Mouse (Mus musculus) hindbrain, postnatal 0 days (tissue): ENCODE measurements around the gene Usp30. TPM values are rescaled to one million over a fixed set of nuclear protein-coding genes. Genes with fewer than 3 reads are reported as not detected.

Source experiments
- ATAC-seq: fragments of 200-750 bp; cut with Nextera tagmentation; 2 replicates; pipeline ENCODE4 v1.8.0; 2017; ENCODE audit warnings: mild to moderate bottlenecking, moderate TSS enrichment, moderate library complexity
- DNase-seq: peaks from one replicate; pipeline ENCODE4 v3.0.0-alpha.2; 2015; ENCODE audit warnings: low spot score
- H3K27ac ChIP-seq: fragments of 300-500 bp; sonication (generic); 2 replicates; pipeline ENCODE4 v1.5.1; 2014; ENCODE audit warnings: mild to moderate bottlenecking
- H3K27me3 ChIP-seq: fragments of 300-500 bp; sonication (generic); 2 replicates; pipeline ENCODE4 v1.6.1; 2014; ENCODE audit warnings: low read length, mixed read lengths; ENCODE audit not compliant: insufficient read depth
- H3K36me3 ChIP-seq: fragments of 300-500 bp; sonication (generic); 2 replicates; pipeline ENCODE4 v1.6.1; 2014; ENCODE audit warnings: low read length, mixed read lengths; ENCODE audit not compliant: insufficient read depth
- H3K4me1 ChIP-seq: fragments of 300-500 bp; sonication (generic); 2 replicates; pipeline ENCODE4 v1.6.1; 2014; ENCODE audit warnings: antibody characterized with exemption, low read length, mixed read lengths; ENCODE audit not compliant: insufficient read depth
- H3K4me2 ChIP-seq: fragments of 300-500 bp; sonication (generic); 2 replicates; pipeline ENCODE4 v1.6.1; 2014; ENCODE audit warnings: low read depth, mild to moderate bottlenecking, low read length, moderate library complexity, mixed read lengths
- H3K4me3 ChIP-seq: fragments of 300-500 bp; sonication (generic); 2 replicates; pipeline ENCODE4 v1.5.1; 2014; ENCODE audit warnings: low read length
- H3K9ac ChIP-seq: fragments of 300-500 bp; sonication (generic); replicated peaks from 2 replicates; pipeline ENCODE4 v1.6.1; 2014; ENCODE audit warnings: mild to moderate bottlenecking, low read length, moderate library complexity, mixed read lengths
- H3K9me3 ChIP-seq: fragments of 300-500 bp; sonication (generic); 2 replicates; pipeline ENCODE4 v1.6.1; 2016; ENCODE audit warnings: low read length, mixed read lengths
- CTCF ChIP-seq: IDR thresholded peaks from 2 replicates; pipeline ENCODE4 v1.5.1; 2016; ENCODE audit warnings: antibody characterized with exemption, control low read depth, low read depth
- WGBS: fragments of 180-500 bp; shearing (Covaris S2); extraction: QIAGEN DNeasy Blood & Tissue Kit; methylation state at CpG from one replicate; pipeline ENCODE4 v1.1.7; 2014; 5-methylcytosine and 5-hydroxymethylcytosine counted together
- polyA plus RNA-seq: library from polyadenylated mRNA; unstranded; fragments of >200 nt; fragmentation: Nextera tagmentation; extraction: Ambion mirVana; gene quantifications from 2 replicates; pipeline ENCODE4 v1.2.1, GENCODE M21; 2015
- total RNA-seq: library from RNA; depleted of rRNA; stranded (reverse); fragments of >200 nt; gene quantifications from 2 replicates; pipeline ENCODE4 v1.2.3, GENCODE M21; 2014

Gene Usp30
- total and polyA plus RNA-seq, 2 experiments from 2014 or later: 17.6 to 47.2 TPM

DNA sequence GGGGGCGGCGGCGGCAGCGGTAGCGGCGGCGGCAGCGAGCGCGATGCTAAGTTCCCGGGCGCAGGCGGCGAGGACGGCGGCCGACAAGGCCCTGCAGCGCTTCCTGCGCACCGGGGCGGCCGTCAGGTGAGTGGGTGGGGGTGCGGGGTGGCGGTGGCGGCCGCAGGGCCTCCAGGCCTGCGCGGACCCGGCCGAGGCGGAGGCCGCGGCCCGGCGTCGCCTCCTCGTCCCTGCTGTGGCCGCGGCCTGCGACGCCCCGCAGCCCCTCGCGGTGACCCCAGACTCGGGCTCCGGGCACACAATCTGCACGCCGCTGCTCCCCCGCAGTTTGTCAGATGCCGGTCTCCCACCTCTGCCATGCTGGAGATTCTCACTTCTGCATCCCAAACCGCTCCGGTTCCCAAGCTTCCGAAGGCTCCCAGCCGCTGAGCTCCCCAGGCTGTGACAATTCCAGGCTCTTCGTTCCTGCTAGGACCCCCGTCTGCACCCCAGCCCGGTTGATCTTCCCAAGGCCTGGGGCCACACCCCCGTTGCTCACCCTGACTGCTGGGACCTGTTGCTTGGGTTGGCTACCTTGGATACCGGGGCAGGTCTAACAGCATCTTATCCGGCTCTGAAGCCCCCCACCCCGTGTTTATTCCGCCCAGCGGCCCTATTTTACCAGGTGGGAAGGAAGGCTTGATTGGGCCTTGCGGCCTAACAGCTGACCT is 35.3 kb downstream of the Usp30 start:
- H3K27ac ChIP-seq: peak overlapping the region; percentile 74; the same call in 1 of the 2 replicates
- H3K4me2 ChIP-seq: peak overlapping the region; percentile 94
- H3K9me3 ChIP-seq: no peaks in the 10 kb centered on the region
- ATAC-seq: peak; percentile 64
- no peak for TF ChIP-seq CTCF
- WGBS: 4% methylated on average over 56 of the region's 64 CpGs
- peak overlapping the region; percentile 75 for H3K4me3 ChIP-seq
- peak overlapping the region; percentile 89 for H3K9ac ChIP-seq
- H3K27me3 ChIP-seq: no peaks in the 10 kb centered on the region
- no peak for DNase-seq
- peaks cover 9% of the 10 kb centered on the region for H3K36me3 ChIP-seq
- H3K4me1 ChIP-seq: peaks cover 12% of the 10 kb centered on the region

DNA sequence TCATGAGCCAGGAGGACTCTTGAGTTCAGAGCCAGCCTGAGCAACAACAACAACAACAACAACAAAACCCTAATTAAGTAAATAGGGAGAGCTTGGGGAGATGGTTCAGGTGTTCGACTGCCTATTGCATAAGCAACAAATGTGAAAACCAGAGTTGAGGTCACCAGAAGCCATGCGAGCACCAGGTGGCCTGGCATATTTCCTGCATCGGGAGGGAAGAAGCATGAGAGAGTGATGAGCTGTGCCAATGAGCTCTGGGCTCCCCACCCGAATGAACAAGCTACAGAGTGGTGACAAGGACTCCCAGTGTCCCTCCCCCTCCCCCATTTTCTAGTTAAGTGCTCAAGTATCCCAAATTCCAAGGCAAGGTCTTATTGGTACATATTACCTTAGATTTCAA is 36.6 kb downstream of the Usp30 start:
- TF ChIP-seq CTCF: no peak
- peaks cover 12% of the 10 kb centered on the region for H3K4me1 ChIP-seq
- no peaks in the 10 kb centered on the region for H3K27me3 ChIP-seq
- H3K36me3 ChIP-seq: peaks cover 18% of the 10 kb centered on the region
- H3K9me3 ChIP-seq: no peaks in the 10 kb centered on the region
- H3K4me2 ChIP-seq: no peak overlapping the region
- no peak overlapping the region for H3K27ac ChIP-seq
- 75% methylated on average over 4 of the region's 4 CpGs for WGBS
- ATAC-seq (no peak), DNase-seq (no peak)
- H3K9ac ChIP-seq: no peak overlapping the region
- H3K4me3 ChIP-seq: no peak overlapping the region

DNA sequence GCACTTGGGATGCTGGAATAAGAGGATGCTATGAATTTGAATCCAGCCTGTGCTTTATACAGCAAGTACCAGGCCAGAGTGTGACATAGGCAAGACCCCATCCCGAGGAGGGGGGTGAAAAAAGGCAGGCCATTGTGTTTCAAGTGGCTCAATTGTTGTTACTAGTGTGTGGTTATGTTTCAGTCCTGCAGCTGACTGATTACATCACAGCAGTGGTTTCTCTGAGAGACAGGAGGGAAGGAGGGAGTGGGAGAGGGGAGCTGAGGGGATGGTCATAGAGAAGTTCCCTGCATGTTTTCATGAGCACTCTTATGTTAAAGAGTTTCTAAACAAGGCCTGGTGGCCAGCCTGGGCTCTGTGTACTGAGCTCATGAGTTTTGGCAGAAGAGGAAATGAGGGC is 37.5 kb downstream of the Usp30 start:
- H3K4me3 ChIP-seq: no peak overlapping the region
- H3K9me3 ChIP-seq: no peaks in the 10 kb centered on the region
- peaks cover 18% of the 10 kb centered on the region for H3K36me3 ChIP-seq
- H3K9ac ChIP-seq: no peak overlapping the region
- no peak for TF ChIP-seq CTCF
- no peak overlapping the region for H3K27ac ChIP-seq
- H3K27me3 ChIP-seq: no peaks in the 10 kb centered on the region
- no peak overlapping the region for H3K4me2 ChIP-seq
- ATAC-seq (no peak), DNase-seq (no peak)
- 75% methylated on average over 1 of the region's 1 CpGs for WGBS
- H3K4me1 ChIP-seq: peaks cover 12% of the 10 kb centered on the region

DNA sequence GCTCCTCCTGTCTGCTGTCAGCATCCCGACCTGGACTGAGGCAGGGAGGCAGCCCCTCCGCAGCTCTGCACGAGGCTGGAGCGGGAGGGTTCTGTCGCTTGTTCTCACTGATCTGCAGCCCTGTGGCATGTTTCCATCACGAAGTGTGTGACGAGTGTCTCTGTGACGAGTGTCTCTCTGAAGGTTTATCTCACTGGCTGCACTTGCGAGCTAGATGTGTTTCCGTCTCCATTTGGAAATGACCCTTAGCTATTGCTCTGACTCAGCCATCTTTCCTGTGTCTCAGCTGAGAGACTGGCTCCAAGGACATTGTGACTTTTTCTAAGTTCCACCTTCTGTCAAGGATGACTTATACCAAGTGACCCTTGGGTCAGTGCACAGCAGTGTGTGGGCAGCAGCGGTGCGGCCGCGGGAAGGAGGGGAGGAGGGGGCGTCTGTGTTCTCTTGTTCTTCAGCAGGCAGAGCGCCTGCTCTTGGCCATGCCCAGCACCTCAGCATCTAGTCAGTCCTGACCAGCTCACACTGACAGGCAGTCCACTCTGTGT is 41.2 kb downstream of the Usp30 start:
- Histone ChIP-seq H3K27me3 (no peaks in the 10 kb centered on the region), H3K9me3 (no peaks in the 10 kb centered on the region), H3K4me1 (no peaks in the 10 kb centered on the region; the same call in 1 of the 2 replicates), H3K4me2 (no peak overlapping the region), H3K9ac (no peak overlapping the region), H3K4me3 (no peak overlapping the region), H3K27ac (no peak overlapping the region), H3K36me3 (peaks cover 51% of the 10 kb centered on the region)
- ATAC-seq (no peak), DNase-seq (no peak)
- TF ChIP-seq CTCF: no peak
- 87% methylated on average over 16 of the region's 16 CpGs for WGBS

DNA sequence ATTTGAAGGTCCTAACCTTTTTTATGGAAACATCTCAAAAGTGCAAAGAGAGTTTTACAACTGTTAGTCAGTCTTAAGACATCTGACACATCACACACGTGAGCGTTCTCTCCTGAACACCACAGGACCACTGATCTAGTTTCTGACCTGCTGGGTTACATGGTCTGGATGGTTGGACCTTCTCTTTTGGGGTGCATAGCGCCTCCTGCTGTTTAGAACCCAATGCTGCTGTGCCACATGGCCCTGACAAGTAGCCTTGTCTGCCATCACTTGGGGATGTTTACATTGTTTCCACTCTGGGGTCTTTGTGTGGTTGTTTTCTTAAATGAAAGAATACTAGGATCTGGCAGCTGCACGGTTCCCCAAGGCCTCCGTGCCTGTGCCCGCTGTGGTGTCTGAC is 48.1 kb downstream of the Usp30 start:
- no peak for TF ChIP-seq CTCF
- WGBS: 82% methylated on average over 6 of the region's 6 CpGs
- H3K4me3 ChIP-seq: no peak overlapping the region

DNA sequence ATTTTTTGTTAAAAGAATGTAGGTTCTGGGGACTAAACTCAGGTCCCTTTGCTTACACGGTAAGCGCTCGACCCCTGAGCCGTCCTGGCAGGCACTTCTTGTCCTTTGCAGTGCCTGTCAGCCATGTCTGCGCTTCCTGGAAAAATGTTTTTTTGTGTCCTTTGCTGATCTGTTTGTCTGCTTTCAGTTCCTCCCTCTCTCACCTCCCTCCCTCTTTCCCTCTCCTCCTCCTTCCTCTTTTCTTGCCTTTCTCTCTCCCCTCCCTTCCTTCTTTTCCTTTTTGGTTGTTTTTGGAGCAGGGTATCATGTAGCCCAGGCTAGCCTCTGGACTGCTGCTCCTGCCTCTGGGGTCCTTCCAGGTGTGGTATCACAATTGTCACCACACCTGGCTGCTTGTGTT is 49.8 kb downstream of the Usp30 start:
- DNase-seq (no peak), ATAC-seq (no peak)
- 83% methylated on average over 5 of the region's 5 CpGs for WGBS
- Histone ChIP-seq H3K9ac (no peak overlapping the region), H3K4me3 (no peak overlapping the region), H3K9me3 (no peaks in the 10 kb centered on the region), H3K27me3 (no peaks in the 10 kb centered on the region), H3K36me3 (peaks cover 35% of the 10 kb centered on the region), H3K4me1 (no peaks in the 10 kb centered on the region), H3K27ac (no peak overlapping the region), H3K4me2 (no peak overlapping the region)
- TF ChIP-seq CTCF: no peak

More for the DNA sequence above, 48.1 kb downstream of the Usp30 start:
- no peak overlapping the region for H3K4me2 ChIP-seq
- DNase-seq: no peak
- H3K27me3 ChIP-seq: no peaks in the 10 kb centered on the region
- H3K4me1 ChIP-seq: no peaks in the 10 kb centered on the region
- no peak for ATAC-seq
- H3K9me3 ChIP-seq: no peaks in the 10 kb centered on the region
- H3K36me3 ChIP-seq: peaks cover 46% of the 10 kb centered on the region
- H3K9ac ChIP-seq: no peak overlapping the region
- no peak overlapping the region for H3K27ac ChIP-seq

DNA sequence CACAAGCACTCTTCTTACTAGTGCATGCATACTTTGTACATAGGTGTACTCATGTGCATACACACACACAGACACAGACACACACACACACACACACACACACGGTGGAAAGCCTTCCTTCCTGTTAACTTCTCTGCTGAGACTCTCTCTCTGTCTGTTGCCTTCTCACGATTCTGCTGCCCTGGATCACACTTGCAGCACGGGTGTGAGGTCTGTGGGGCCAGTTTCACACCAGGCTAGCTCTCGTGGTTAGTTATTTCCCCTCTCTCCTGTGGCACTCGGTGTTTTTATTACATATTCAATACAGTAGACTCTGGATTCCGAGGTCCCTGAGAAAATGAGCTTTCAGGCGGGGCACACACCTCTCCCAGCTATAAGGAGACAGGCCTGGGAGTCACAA is 51.3 kb downstream of the Usp30 start:
- TF ChIP-seq CTCF: no peak
- ATAC-seq: no peak
- 92% methylated on average over 7 of the region's 7 CpGs for WGBS

More for the DNA sequence above, 51.3 kb downstream of the Usp30 start:
- DNase-seq: no peak
- H3K27ac ChIP-seq: no peak overlapping the region
- H3K9me3 ChIP-seq: no peaks in the 10 kb centered on the region
- H3K4me2 ChIP-seq: no peak overlapping the region
- H3K4me3 ChIP-seq: no peak overlapping the region
- no peaks in the 10 kb centered on the region for H3K27me3 ChIP-seq
- H3K36me3 ChIP-seq: peaks cover 38% of the 10 kb centered on the region
- no peaks in the 10 kb centered on the region for H3K4me1 ChIP-seq
- H3K9ac ChIP-seq: no peak overlapping the region
